Mouse (Mus musculus): ENCODE results near the gene Tssk1.

The Tssk1 gene

DNA sequence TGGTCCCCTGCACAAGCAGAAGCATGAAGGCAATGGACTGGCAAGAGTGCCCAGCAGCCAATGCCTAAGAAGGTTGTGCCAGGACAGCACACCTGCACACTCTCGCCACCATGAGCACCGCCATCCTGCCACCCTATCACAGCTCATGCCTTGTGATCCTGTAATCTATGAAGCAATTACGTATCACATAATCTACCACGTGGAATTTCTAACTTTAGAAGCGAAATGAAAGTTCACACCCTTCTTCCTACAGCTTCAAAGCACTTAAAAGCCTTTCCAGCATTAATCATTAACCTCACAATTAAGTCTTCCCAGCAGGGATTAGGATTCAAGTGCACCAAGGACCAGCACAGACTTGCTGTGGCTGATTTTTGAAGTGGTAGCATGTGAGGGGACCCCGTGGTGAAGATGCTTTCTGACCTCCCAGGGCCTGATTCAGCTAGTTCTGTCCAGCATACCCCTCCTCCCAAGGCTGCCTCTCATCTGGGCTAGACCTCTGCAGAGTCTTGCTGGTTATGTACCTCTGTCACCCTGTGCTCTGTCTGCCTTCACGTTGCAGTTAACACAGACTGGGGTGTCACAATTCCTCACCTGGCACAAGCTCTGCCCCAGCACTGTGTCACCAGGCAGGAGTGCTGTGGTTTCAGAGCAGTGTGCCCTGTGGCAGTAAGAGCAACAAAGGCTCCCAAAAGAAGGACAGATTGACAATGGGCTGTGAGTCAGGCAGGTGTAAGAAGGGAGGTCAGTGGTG lies 51.2 kb downstream of the Tssk1 start:
- DNase-seq (ENCODE audit: low spot score) = no peak

All from ovary, postnatal 36 days (tissue).